Mouse (Mus musculus) intestine, postnatal 0 days (tissue): ENCODE measurements around the gene Lpp. TPM values are rescaled to one million over a fixed set of nuclear protein-coding genes. Genes with fewer than 3 reads are reported as not detected.

Experiments
- ATAC-seq: fragments of 200-750 bp; cut with Nextera tagmentation; 2 replicates; pipeline ENCODE4 v1.8.0; 2017; ENCODE audit warnings: mild to moderate bottlenecking, moderate TSS enrichment, moderate library complexity
- H3K27ac ChIP-seq: fragments of 300-500 bp; sonication (generic); 2 replicates; pipeline ENCODE4 v1.5.1; 2014; ENCODE audit warnings: mild to moderate bottlenecking, low read depth, low read length, moderate library complexity
- H3K27me3 ChIP-seq: fragments of 300-500 bp; sonication (generic); replicated peaks from 2 replicates; pipeline ENCODE4 v1.6.1; 2014; ENCODE audit warnings: low read length, mixed read lengths; ENCODE audit not compliant: control insufficient read depth, insufficient read depth
- H3K36me3 ChIP-seq: fragments of 300-500 bp; sonication (generic); 2 replicates; pipeline ENCODE4 v1.6.1; 2014; ENCODE audit warnings: mild to moderate bottlenecking, moderate library complexity; ENCODE audit not compliant: control insufficient read depth, insufficient read depth
- H3K4me1 ChIP-seq: fragments of 300-500 bp; sonication (generic); replicated peaks from 2 replicates; pipeline ENCODE4 v1.6.1; 2014; ENCODE audit warnings: antibody characterized with exemption, low read length, mixed read lengths; ENCODE audit not compliant: control insufficient read depth, insufficient read depth
- H3K4me2 ChIP-seq: fragments of 300-500 bp; sonication (generic); replicated peaks from 2 replicates; pipeline ENCODE4 v1.6.1; 2014; ENCODE audit warnings: low read depth, mild to moderate bottlenecking, moderate library complexity
- H3K4me3 ChIP-seq: fragments of 300-500 bp; sonication (generic); 2 replicates; pipeline ENCODE4 v1.5.1; 2014; ENCODE audit warnings: low read depth, low read length
- H3K9ac ChIP-seq: fragments of 300-500 bp; sonication (generic); 2 replicates; pipeline ENCODE4 v1.6.1; 2014; ENCODE audit warnings: mild to moderate bottlenecking, low read depth, low read length
- H3K9me3 ChIP-seq: fragments of 300-500 bp; sonication (generic); 2 replicates; pipeline ENCODE4 v1.6.1; 2016; ENCODE audit warnings: mixed run types; ENCODE audit not compliant: control insufficient read depth
- CTCF ChIP-seq: sonication (generic); IDR thresholded peaks from 2 replicates; pipeline ENCODE4 v1.5.1; 2016; ENCODE audit warnings: low read depth, mild to moderate bottlenecking, control low read depth, antibody characterized with exemption, moderate library complexity
- WGBS: fragments of 180-500 bp; shearing (Covaris S2); extraction: QIAGEN DNeasy Blood & Tissue Kit; methylation state at CpG from one replicate; pipeline ENCODE4 v1.1.7; 2014; 5-methylcytosine and 5-hydroxymethylcytosine counted together
- polyA plus RNA-seq: library from polyadenylated mRNA; unstranded; fragments of >200 nt; fragmentation: Nextera tagmentation; extraction: Ambion mirVana; gene quantifications from 2 replicates; pipeline ENCODE4 v1.2.1, GENCODE M21; 2015

Lpp gene
- polyA plus RNA-seq, 1 experiment from 2014 or later: 32.8 TPM

- no peak overlapping the region; the same call in 1 of the 2 replicates for H3K27ac ChIP-seq
- ATAC-seq: no peak
Observed at GRCm38 (mm10) chr16:24933691-24934090, 540.4 kb downstream of the Lpp start.

GRCm38 (mm10) chr16:24941306-24942160, 548.2 kb downstream of the Lpp start:
- H3K4me3 ChIP-seq: no peak overlapping the region
- no peaks in the 10 kb centered on the region for H3K4me1 ChIP-seq
- TF ChIP-seq CTCF: no peak
- no peaks in the 10 kb centered on the region for H3K27me3 ChIP-seq
- no peak overlapping the region for H3K4me2 ChIP-seq
- no peak overlapping the region for H3K27ac ChIP-seq
- WGBS: 79% methylated on average over 9 of the region's 9 CpGs
- no peak overlapping the region for H3K9ac ChIP-seq
- no peaks in the 10 kb centered on the region for H3K36me3 ChIP-seq
- no peak for ATAC-seq
- H3K9me3 ChIP-seq: no peaks in the 10 kb centered on the region

More at GRCm38 (mm10) chr16:24933691-24934090, 540.4 kb downstream of the Lpp start:
- TF ChIP-seq CTCF: no peak
- H3K4me1 ChIP-seq: no peaks in the 10 kb centered on the region
- no peak overlapping the region for H3K4me2 ChIP-seq
- H3K36me3 ChIP-seq: no peaks in the 10 kb centered on the region
- 63% methylated on average over 4 of the region's 4 CpGs for WGBS
- no peak overlapping the region for H3K9ac ChIP-seq
- H3K9me3 ChIP-seq: no peaks in the 10 kb centered on the region
- H3K4me3 ChIP-seq: no peak overlapping the region
- no peaks in the 10 kb centered on the region for H3K27me3 ChIP-seq

- no peaks in the 10 kb centered on the region for H3K36me3 ChIP-seq
- H3K9me3 ChIP-seq: no peaks in the 10 kb centered on the region
- no peak for TF ChIP-seq CTCF
- no peak for ATAC-seq
- H3K4me3 ChIP-seq: no peak overlapping the region
- no peaks in the 10 kb centered on the region for H3K27me3 ChIP-seq
- WGBS: 47% methylated on average over 6 of the region's 6 CpGs
- H3K27ac ChIP-seq: no peak overlapping the region
- no peaks in the 10 kb centered on the region for H3K4me1 ChIP-seq
- H3K9ac ChIP-seq: no peak overlapping the region
- H3K4me2 ChIP-seq: no peak overlapping the region
Observed at GRCm38 (mm10) chr16:24943486-24944261, 550.4 kb downstream of the Lpp start.

GRCm38 (mm10) chr16:24946356-24946755, 553.0 kb downstream of the Lpp start:
- H3K27ac ChIP-seq: no peak overlapping the region
- H3K9me3 ChIP-seq: no peaks in the 10 kb centered on the region
- no peak overlapping the region for H3K9ac ChIP-seq
- H3K4me2 ChIP-seq: no peak overlapping the region
- H3K36me3 ChIP-seq: no peaks in the 10 kb centered on the region
- no peak for TF ChIP-seq CTCF
- ATAC-seq: no peak
- H3K4me3 ChIP-seq: no peak overlapping the region
- 87% methylated on average over 1 of the region's 1 CpGs for WGBS
- no peaks in the 10 kb centered on the region for H3K4me1 ChIP-seq
- H3K27me3 ChIP-seq: no peaks in the 10 kb centered on the region

- no peak overlapping the region for H3K9ac ChIP-seq
- H3K4me1 ChIP-seq: no peaks in the 10 kb centered on the region
- no peak for ATAC-seq
- H3K27ac ChIP-seq: no peak overlapping the region
- WGBS: 83% methylated on average over 1 of the region's 1 CpGs
- no peak for TF ChIP-seq CTCF
- H3K4me3 ChIP-seq: no peak overlapping the region
- H3K36me3 ChIP-seq: no peaks in the 10 kb centered on the region
- no peaks in the 10 kb centered on the region for H3K27me3 ChIP-seq
- no peak overlapping the region for H3K4me2 ChIP-seq
- no peaks in the 10 kb centered on the region for H3K9me3 ChIP-seq
Observed at GRCm38 (mm10) chr16:24947485-24947884, 554.2 kb downstream of the Lpp start.

- TF ChIP-seq CTCF: no peak
- Histone ChIP-seq H3K4me3 (no peak overlapping the region), H3K4me1 (no peaks in the 10 kb centered on the region), H3K36me3 (no peaks in the 10 kb centered on the region), H3K9ac (no peak overlapping the region), H3K4me2 (no peak overlapping the region), H3K27ac (no peak overlapping the region), H3K9me3 (no peaks in the 10 kb centered on the region), H3K27me3 (no peaks in the 10 kb centered on the region)
- no peak for ATAC-seq
- WGBS: 65% methylated on average over 3 of the region's 3 CpGs
Observed at GRCm38 (mm10) chr16:24948091-24948690, 554.9 kb downstream of the Lpp start.
